Mouse (Mus musculus): Measurements from ENCODE around the gene Scube3.
"Not testable (repeated sequence)": the region's sequence is repeated elsewhere in the genome, so short reads cannot be mapped to it uniquely, and the experiment has no call there.

Gene Scube3

DNA sequence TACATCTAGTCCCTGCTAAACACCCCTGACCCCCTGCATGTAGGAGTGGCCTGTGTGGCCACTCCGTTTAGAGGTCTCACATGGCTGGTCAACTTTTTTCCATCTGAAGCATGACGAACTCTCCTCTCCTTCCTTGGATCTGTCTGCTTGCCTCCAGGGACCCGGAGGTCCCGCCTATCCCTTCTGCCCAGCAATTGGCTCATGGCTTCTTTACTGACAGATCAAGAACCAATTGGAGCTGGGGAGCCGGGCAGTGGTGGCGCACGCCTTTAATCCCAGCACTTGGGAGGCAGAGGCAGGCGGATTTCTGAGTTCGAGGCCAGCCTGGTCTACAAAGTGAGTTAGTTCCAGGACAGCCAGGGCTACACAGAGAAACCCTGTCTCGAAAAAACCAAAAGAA, 80.5 kb downstream of the Scube3 start:
- not testable (repeated sequence) for DNase-seq (ENCODE audit: low spot score)

DNA sequence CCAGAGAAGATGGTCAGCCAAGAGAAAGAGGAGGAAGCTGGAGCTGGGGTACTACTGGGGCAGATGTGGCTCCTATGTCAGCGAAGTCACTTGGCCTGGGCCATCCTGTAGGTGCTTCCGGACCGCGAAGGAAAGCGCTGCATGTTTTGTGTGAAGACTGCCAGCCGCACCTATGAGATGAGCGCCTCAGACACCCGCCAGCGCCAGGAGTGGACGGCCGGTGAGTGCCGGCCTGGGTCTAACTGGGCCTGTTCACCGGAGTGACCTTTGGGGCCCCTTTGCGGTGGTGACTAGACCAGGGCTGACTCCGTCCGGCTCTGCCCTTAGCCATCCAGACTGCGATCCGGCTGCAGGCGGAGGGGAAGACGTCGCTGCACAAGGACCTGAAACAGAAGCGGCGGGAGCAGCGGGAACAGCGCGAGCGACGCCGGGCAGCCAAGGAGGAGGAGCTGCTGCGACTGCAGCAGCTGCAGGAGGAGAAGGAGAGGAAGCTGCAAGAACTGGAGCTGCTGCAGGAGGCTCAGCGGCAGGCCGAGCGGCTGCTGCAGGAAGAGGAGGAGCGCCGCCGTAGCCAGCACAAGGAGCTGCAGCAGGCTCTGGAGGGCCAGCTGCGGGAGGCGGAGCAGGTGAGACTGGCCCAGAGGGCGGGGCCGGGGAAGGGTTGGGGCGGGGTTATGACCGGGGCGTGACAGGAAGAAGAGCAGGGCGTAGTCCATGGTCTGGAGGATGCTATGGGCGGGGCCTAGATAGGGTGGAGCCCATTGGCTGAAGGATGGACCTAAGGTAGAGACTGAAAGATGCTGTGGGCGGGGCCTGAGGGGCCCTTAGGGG, 81.8 kb downstream of the Scube3 start:
- peak; percentile 90 for DNase-seq (ENCODE audit: low spot score)

Data from retina, embryonic 14.5 days (tissue).